Mouse (Mus musculus) retina, postnatal 7 days (tissue): ENCODE measurements around the gene Notum.

Source experiments
- DNase-seq: peaks from one replicate; pipeline ENCODE4 v3.0.0-alpha.2; 2012; ENCODE audit warnings: low read depth, low spot score

Notum gene

GRCm38 (mm10) chr11:120661076-120661460 is at the start of gene Notum:
Notum (minus strand) TSS chr11:120661175.
- DNase-seq = no peak

- DNase-seq = no peak
Measured at GRCm38 (mm10) chr11:120710672-120711071, 49.7 kb upstream of the Notum start.

GRCm38 (mm10) chr11:120709551-120709950 is 48.6 kb upstream of the Notum start:
- no peak for DNase-seq

- DNase-seq = no peak
Measured at GRCm38 (mm10) chr11:120707969-120708368, 47.0 kb upstream of the Notum start.

GRCm38 (mm10) chr11:120707225-120707624 is 46.2 kb upstream of the Notum start:
- no peak for DNase-seq

- no peak for DNase-seq
Measured at GRCm38 (mm10) chr11:120706120-120706519, 45.1 kb upstream of the Notum start.

- DNase-seq = no peak
Measured at GRCm38 (mm10) chr11:120704486-120705325, 43.7 kb upstream of the Notum start.

- DNase-seq = no peak
Measured at GRCm38 (mm10) chr11:120703696-120704454, 42.9 kb upstream of the Notum start.

GRCm38 (mm10) chr11:120697741-120698140 is 36.8 kb upstream of the Notum start:
- DNase-seq = no peak

- no peak for DNase-seq
Measured at GRCm38 (mm10) chr11:120696568-120696967, 35.6 kb upstream of the Notum start.

- no peak for DNase-seq
Measured at GRCm38 (mm10) chr11:120695641-120696040, 34.7 kb upstream of the Notum start.

- no peak for DNase-seq
Measured at GRCm38 (mm10) chr11:120695184-120695583, 34.2 kb upstream of the Notum start.

GRCm38 (mm10) chr11:120693461-120693860 is 32.5 kb upstream of the Notum start:
- DNase-seq = no peak

- no peak for DNase-seq
Measured at GRCm38 (mm10) chr11:120692471-120693011, 31.6 kb upstream of the Notum start.

- no peak for DNase-seq
Measured at GRCm38 (mm10) chr11:120689365-120689764, 28.4 kb upstream of the Notum start.

GRCm38 (mm10) chr11:120686650-120687272 is 25.8 kb upstream of the Notum start:
- DNase-seq = no peak

- DNase-seq = no peak
Measured at GRCm38 (mm10) chr11:120684660-120685059, 23.7 kb upstream of the Notum start.

GRCm38 (mm10) chr11:120684086-120684485 is 23.1 kb upstream of the Notum start:
- DNase-seq = no peak

- DNase-seq = no peak
Measured at GRCm38 (mm10) chr11:120683536-120683935, 22.6 kb upstream of the Notum start.

- no peak for DNase-seq
Measured at GRCm38 (mm10) chr11:120682683-120683082, 21.7 kb upstream of the Notum start.

GRCm38 (mm10) chr11:120679909-120680308 is 18.9 kb upstream of the Notum start:
- no peak for DNase-seq

GRCm38 (mm10) chr11:120676951-120677350 is 16.0 kb upstream of the Notum start:
- no peak for DNase-seq
